Mouse (Mus musculus) CH12.LX (cell line): ENCODE data around the gene Map2k6. TPM values are rescaled to one million over a fixed set of nuclear protein-coding genes. Genes with fewer than 3 reads are reported as not detected.

Source experiments
- DNase-seq: peaks from one replicate; pipeline ENCODE4 v3.0.0-alpha.2; 2013; ENCODE audit errors: extremely low read depth
- H3K27ac ChIP-seq: 2 replicates; pipeline ENCODE4 v1.5.1; 2012; ENCODE audit warnings: low read depth, mild to moderate bottlenecking, control low read depth, moderate library complexity; ENCODE audit not compliant: insufficient read depth
- H3K27me3 ChIP-seq: replicated peaks from 2 replicates; pipeline ENCODE3; 2012; ENCODE audit warnings: inconsistent platforms
- H3K36me3 ChIP-seq, 2 experiments: replicated peaks in 1 of 2; 2 replicates each; pipeline versions ENCODE3 to v1.6.1; 2012; ENCODE audit warnings: inconsistent platforms in 1 of 2, low read length in 1 of 2, mild to moderate bottlenecking in 1 of 2, mixed read lengths in 1 of 2, moderate library complexity in 1 of 2; ENCODE audit not compliant: control insufficient read depth in 1 of 2, insufficient read depth in 1 of 2
- H3K4me1 ChIP-seq, 2 experiments: 2 replicates each; pipeline ENCODE4 v1.6.1; 2012; ENCODE audit warnings: inconsistent platforms in 1 of 2, moderate library complexity in 1 of 2; ENCODE audit not compliant: insufficient read depth in 2 of 2, control insufficient read depth in 1 of 2
- H3K4me2 ChIP-seq: 2 replicates; pipeline ENCODE4 v1.6.1; 2012; ENCODE audit warnings: low read depth, mild to moderate bottlenecking, control low read depth; ENCODE audit not compliant: poor library complexity, insufficient read depth, severe bottlenecking
- H3K4me3 ChIP-seq, 3 experiments: fragments of 150-350 bp in 1 of 3; sonication (generic) in 1 of 3; replicated peaks in 1 of 3; 2 replicates each; pipeline versions ENCODE3 to v1.5.1; 2011 to 2012; ENCODE audit warnings: low read depth in 2 of 3, low read length in 2 of 3, mild to moderate bottlenecking in 2 of 3, moderate library complexity in 2 of 3, control low read depth in 1 of 3, improper control_type of control experiment in 1 of 3, inconsistent platforms in 1 of 3, mixed read lengths in 1 of 3; ENCODE audit not compliant: poor library complexity in 1 of 3
- H3K79me2 ChIP-seq: replicated peaks from 2 replicates; pipeline ENCODE4 v1.6.1; 2012; ENCODE audit warnings: mild to moderate bottlenecking, moderate library complexity; ENCODE audit not compliant: control insufficient read depth, poor library complexity, insufficient read depth, severe bottlenecking; ENCODE audit errors: extremely low read depth
- H3K9ac ChIP-seq: 2 replicates; pipeline ENCODE4 v1.6.1; 2012; ENCODE audit warnings: low read depth, mild to moderate bottlenecking, control low read depth, moderate library complexity; ENCODE audit not compliant: insufficient read depth
- H3K9me3 ChIP-seq: replicated peaks from 2 replicates; pipeline ENCODE3; 2012; ENCODE audit warnings: low read length, inconsistent platforms, mixed read lengths
- BHLHE40 ChIP-seq: IDR thresholded peaks from 2 replicates; pipeline ENCODE4 v1.6.1; 2011; ENCODE audit warnings: mild to moderate bottlenecking, low read depth, low read length, improper control_type of control experiment
- CHD1 ChIP-seq: IDR thresholded peaks from 2 replicates; pipeline ENCODE4 v1.6.1; 2012; ENCODE audit warnings: low read depth, low read length, improper control_type of control experiment, inconsistent platforms
- CTCF ChIP-seq, 2 experiments: IDR thresholded peaks in 1 of 2; conservative IDR thresholded peaks in 1 of 2; 2 replicates each; pipeline ENCODE4 v1.5.1; 2011 to 2012; ENCODE audit warnings: low read depth in 2 of 2, low read length in 2 of 2, improper control_type of control experiment in 1 of 2, inconsistent platforms in 1 of 2, mild to moderate bottlenecking in 1 of 2, moderate library complexity in 1 of 2
- ELF1 ChIP-seq: IDR thresholded peaks from 2 replicates; pipeline ENCODE4 v1.6.1; 2014; ENCODE audit warnings: low read depth, mild to moderate bottlenecking, inconsistent platforms, low read length, improper control_type of control experiment
- ETS1 ChIP-seq: conservative IDR thresholded peaks from 2 replicates; pipeline ENCODE4 v1.6.1; 2012; ENCODE audit warnings: low read depth, mild to moderate bottlenecking, inconsistent platforms, low read length, improper control_type of control experiment, moderate library complexity
- GABPA ChIP-seq: IDR thresholded peaks from 2 replicates; pipeline ENCODE4 v1.6.1; 2012; ENCODE audit warnings: low read depth, low read length, improper control_type of control experiment, inconsistent platforms; ENCODE audit not compliant: insufficient replicate concordance
- HCFC1 ChIP-seq: IDR thresholded peaks from 2 replicates; pipeline ENCODE4 v1.6.1; 2012; ENCODE audit warnings: low read depth, mild to moderate bottlenecking, inconsistent platforms, low read length, improper control_type of control experiment
- IRF4 ChIP-seq: IDR thresholded peaks from 2 replicates; pipeline ENCODE4 v1.6.1; 2014; ENCODE audit warnings: low read depth, mild to moderate bottlenecking, inconsistent platforms, low read length, improper control_type of control experiment
- JUN ChIP-seq: IDR thresholded peaks from 2 replicates; pipeline ENCODE4 v1.6.1; 2011; ENCODE audit warnings: low read depth, mild to moderate bottlenecking, low read length, improper control_type of control experiment, moderate library complexity; ENCODE audit not compliant: insufficient read depth
- JUND ChIP-seq: conservative IDR thresholded peaks from 2 replicates; pipeline ENCODE4 v1.6.1; 2011; ENCODE audit warnings: low read depth, low read length, improper control_type of control experiment
- KAT2A ChIP-seq: IDR thresholded peaks from 2 replicates; pipeline ENCODE4 v1.6.1; 2012; ENCODE audit warnings: low read length, improper control_type of control experiment, inconsistent platforms; ENCODE audit not compliant: insufficient replicate concordance
- MAFK ChIP-seq: IDR thresholded peaks from 2 replicates; pipeline ENCODE4 v1.6.1; 2011; ENCODE audit warnings: low read length, improper control_type of control experiment; ENCODE audit not compliant: insufficient replicate concordance
- MAX ChIP-seq: IDR thresholded peaks from 2 replicates; pipeline ENCODE4 v1.6.1; 2011; ENCODE audit warnings: low read length, improper control_type of control experiment
- MAZ ChIP-seq: IDR thresholded peaks from 2 replicates; pipeline ENCODE4 v1.6.1; 2012; ENCODE audit warnings: low read depth, mild to moderate bottlenecking, inconsistent platforms, low read length, improper control_type of control experiment, moderate library complexity
- MEF2A ChIP-seq: IDR thresholded peaks from 2 replicates; pipeline ENCODE4 v1.6.1; 2014; ENCODE audit warnings: low read depth, mild to moderate bottlenecking, inconsistent platforms, low read length, improper control_type of control experiment, borderline replicate concordance
- MYC ChIP-seq: IDR thresholded peaks from 2 replicates; pipeline ENCODE4 v1.6.1; 2011; ENCODE audit warnings: low read depth, mild to moderate bottlenecking, improper control_type of control experiment, low read length
- NELFE ChIP-seq: IDR thresholded peaks from 2 replicates; pipeline ENCODE4 v1.6.1; 2011; ENCODE audit warnings: low read depth, low read length, improper control_type of control experiment
- NRF1 ChIP-seq: IDR thresholded peaks from 2 replicates; pipeline ENCODE4 v1.6.1; 2014; ENCODE audit warnings: low read depth, mild to moderate bottlenecking, inconsistent platforms, low read length, improper control_type of control experiment, moderate library complexity
- PAX5 ChIP-seq: IDR thresholded peaks from 2 replicates; pipeline ENCODE4 v1.6.1; 2012; ENCODE audit warnings: low read length, inconsistent platforms, mixed read lengths
- POLR2A ChIP-seq: IDR thresholded peaks from 2 replicates; pipeline ENCODE4 v1.6.1; 2011; ENCODE audit warnings: low read depth, mild to moderate bottlenecking, improper control_type of control experiment, low read length
- POLR2AphosphoS2 ChIP-seq: IDR thresholded peaks from 2 replicates; pipeline ENCODE4 v1.6.1; 2011; ENCODE audit warnings: low read depth, low read length, improper control_type of control experiment
- RCOR1 ChIP-seq: conservative IDR thresholded peaks from 2 replicates; pipeline ENCODE4 v1.6.1; 2012; ENCODE audit warnings: low read depth, mild to moderate bottlenecking, inconsistent platforms, low read length, improper control_type of control experiment
- SIN3A ChIP-seq: IDR thresholded peaks from 2 replicates; pipeline ENCODE4 v1.6.1; 2012; ENCODE audit warnings: low read length, improper control_type of control experiment, inconsistent platforms
- SMC3 ChIP-seq: IDR thresholded peaks from 2 replicates; pipeline ENCODE4 v1.6.1; 2011; ENCODE audit warnings: low read depth, low read length, improper control_type of control experiment
- TBP ChIP-seq: conservative IDR thresholded peaks from 2 replicates; pipeline ENCODE4 v1.6.1; 2011; ENCODE audit warnings: low read depth, low read length, improper control_type of control experiment
- TCF12 ChIP-seq: IDR thresholded peaks from 2 replicates; pipeline ENCODE4 v1.6.1; 2014; ENCODE audit warnings: low read depth, mild to moderate bottlenecking, inconsistent platforms, low read length, improper control_type of control experiment
- USF1 ChIP-seq: IDR thresholded peaks from 2 replicates; pipeline ENCODE4 v1.6.1; 2014; ENCODE audit warnings: low read depth, mild to moderate bottlenecking, inconsistent platforms, low read length, improper control_type of control experiment
- USF2 ChIP-seq: conservative IDR thresholded peaks from 2 replicates; pipeline ENCODE4 v1.6.1; 2011; ENCODE audit warnings: low read depth, low read length, improper control_type of control experiment
- ZMIZ1 ChIP-seq: IDR thresholded peaks from 2 replicates; pipeline ENCODE4 v1.6.1; 2012; ENCODE audit warnings: low read depth, mild to moderate bottlenecking, inconsistent platforms, low read length, improper control_type of control experiment
- dilution Hi-C: fragments of 300-500 bp; cut with MboI; formaldehyde crosslinking; loops from 2 replicates; pipeline ENCODE4 v1.14.3; 2020; ENCODE audit warnings: low sequenced_read_pairs; ENCODE audit not compliant: extremely low pct_unique_long_range_greater_than_20kb, extremely low pct_ligation_motif_present
- in situ Hi-C: fragments of 300-500 bp; cut with MboI; formaldehyde crosslinking; loops from 3 replicates; pipeline ENCODE4 v1.14.3; 2019; ENCODE audit warnings: low sequenced_read_pairs, low pct_ligation_motif_present, low pct_unique_long_range_greater_than_20kb, mixed read lengths
- polyA plus RNA-seq: library from polyadenylated mRNA; unstranded; fragments of >175 nt; gene quantifications from 2 replicates; pipeline ENCODE4 v1.2.1, GENCODE M21; 2012; ENCODE audit warnings: low read depth; ENCODE audit not compliant: insufficient read length
- total RNA-seq, 2 experiments: library from RNA; depleted of rRNA; stranded (reverse); fragments of 300-350 nt in 1 of 2; fragments of >200 nt in 1 of 2; gene quantifications; 2 replicates each; pipeline ENCODE4 v1.2.3; 2012 to 2014

Gene Map2k6
- total and polyA plus RNA-seq, 3 experiments: 16.8 to 21.9 (median 18.0) TPM

- H3K4me1 ChIP-seq: peaks cover 2 to 29% of the 10 kb centered on the region in 2 experiments; a peak in 3 of 4 replicates
- dilution Hi-C loops: no loop called here
Observed at GRCm38 (mm10) chr11:110367638-110368037, 31.3 kb upstream of the Map2k6 start.

GRCm38 (mm10) chr11:110369312-110370019 lies 29.5 kb upstream of the Map2k6 start:
- Histone ChIP-seq H3K4me3 (peak overlapping the region; percentile 2 to 41 (median 29)), H3K27me3 (no peaks in the 10 kb centered on the region), H3K9me3 (no peaks in the 10 kb centered on the region), H3K4me1 (peaks cover 2 to 42% of the 10 kb centered on the region in 2 experiments; a peak in 3 of 4 replicates), H3K79me2 (no peaks in the 10 kb centered on the region), H3K9ac (peak overlapping the region; percentile 41), H3K4me2 (peak overlapping the region; percentile 82), H3K36me3 (no peaks in the 10 kb centered on the region), H3K27ac (no peak overlapping the region; the same call in 1 of the 2 replicates)
- DNase-seq: peak; percentile 85
- TF ChIP-seq JUND (no peak), USF1 (no peak), MAX (0 out of 2 replicates have a peak, but pooled peaks have one; percentile 35), CHD1 (no peak), BHLHE40 (no peak), MYC (no peak), NRF1 (no peak), GABPA (no peak), CTCF (conservative IDR thresholded peaks at IDR 0.05 in 1 of 2, IDR thresholded peaks at IDR 0.05 in 1 of 2; ENCODE audit: low read depth in 2 of 2, low read length in 2 of 2) (no peak), USF2 (0 out of 2 replicates have a peak, but pooled peaks have one; percentile 15), ELF1 (peak; percentile 52), NELFE (0 out of 2 replicates have a peak, but pooled peaks have one; percentile 8), JUN (no peak), TBP (peak; percentile 86), PAX5 (no peak), RCOR1 (no peak), MAZ (no peak), TCF12 (no peak; the same call in 1 of the 2 replicates), ZMIZ1 (no peak), MEF2A (no peak), POLR2A (peak; percentile 60), SMC3 (no peak), POLR2AphosphoS2 (no peak)
- in situ Hi-C loops (loop anchor here (5.0 to 25.0 kb wide), 3 partner anchors 65 to 693 kb away; partner anchors contain the start of gene Kcnj2), dilution Hi-C loops (no loop called here)

More at GRCm38 (mm10) chr11:110367638-110368037, 31.3 kb upstream of the Map2k6 start:
- TF ChIP-seq GABPA: no peak
- TF ChIP-seq HCFC1: no peak
- no peak for TF ChIP-seq TBP
- TF ChIP-seq KAT2A: no peak
- no peak for TF ChIP-seq MEF2A
- TF ChIP-seq CHD1: no peak
- no peak for TF ChIP-seq BHLHE40
- no peak for TF ChIP-seq RCOR1
- TF ChIP-seq NRF1: no peak
- no peak for TF ChIP-seq MAX
- no peak for TF ChIP-seq NELFE
- TF ChIP-seq IRF4: no peak
- TF ChIP-seq JUND: no peak
- TF ChIP-seq SIN3A: no peak
- no peak for TF ChIP-seq ETS1
- TF ChIP-seq MAFK: no peak
- in situ Hi-C loops: loop anchor here (5.0 to 25.0 kb wide), 3 partner anchors 67 to 695 kb away; partner anchors contain the start of gene Kcnj2
- no peak overlapping the region for H3K4me3 ChIP-seq
- no peak overlapping the region for H3K9ac ChIP-seq
- no peak overlapping the region for H3K27ac ChIP-seq
- no peaks in the 10 kb centered on the region for H3K27me3 ChIP-seq
- no peak overlapping the region for H3K4me2 ChIP-seq
- no peaks in the 10 kb centered on the region for H3K9me3 ChIP-seq
- DNase-seq: no peak
- H3K36me3 ChIP-seq: no peaks in the 10 kb centered on the region
- H3K79me2 ChIP-seq: no peaks in the 10 kb centered on the region
